8 mouse cellular contexts compared by ENCODE assay signal in the genomic region with DNA sequence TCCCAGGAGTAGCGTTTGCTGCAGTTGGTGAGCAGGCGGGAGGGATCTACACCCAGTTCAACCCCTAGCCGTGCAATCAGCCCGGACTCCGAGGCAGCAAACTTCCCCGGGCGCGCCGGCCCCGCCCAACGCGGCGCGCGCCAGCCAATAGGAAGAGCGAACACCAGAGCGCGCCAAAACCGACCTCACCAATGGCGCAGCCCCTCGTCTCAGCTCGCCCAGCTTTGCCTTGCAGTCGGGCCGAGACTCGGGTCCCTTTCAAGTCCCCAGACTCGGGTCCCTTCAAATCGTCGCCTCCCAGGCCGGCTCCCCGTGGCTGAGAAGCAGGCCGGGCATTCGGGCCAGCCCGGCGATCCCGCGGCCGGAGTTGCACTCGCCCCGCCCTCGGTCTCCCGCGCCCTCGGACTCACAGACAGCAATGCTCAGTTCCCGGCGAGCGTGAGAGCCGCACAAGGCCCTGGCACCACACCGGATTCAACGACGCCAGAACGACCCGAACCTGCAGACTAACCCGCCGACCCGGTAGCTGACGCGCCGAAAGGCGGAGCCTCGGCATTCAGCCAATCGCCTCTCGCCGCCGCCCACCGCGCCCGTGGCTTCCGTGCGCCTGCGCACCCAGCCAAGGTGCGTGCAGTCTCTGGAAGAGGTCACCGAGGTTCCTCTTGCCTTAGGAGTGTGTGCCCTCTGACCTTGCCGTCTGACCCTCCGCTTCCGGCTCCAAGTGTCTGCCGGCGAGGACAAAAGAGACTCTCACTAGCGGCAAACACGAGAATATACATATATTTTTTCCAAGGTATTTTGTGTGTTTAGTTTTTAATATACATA. TPM values are rescaled to one million over a fixed set of nuclear protein-coding genes. Genes with fewer than 3 reads are reported as not detected.
DNase-seq lines count a peak whose midpoint lies in the region; ATAC-seq lines count a peak whose summit lies in the region.

A gene (minus strand): TSS at position 521 of the 825 bp plus-strand sequence.

- peak within 1 kb of the TSS; percentile 75 for H3K4me2 ChIP-seq in heart, embryonic 14.5 days (ENCODE audit: low read length)
- peak within 1 kb of the TSS; percentile 82 for H3K4me2 ChIP-seq in liver, embryonic 13.5 days
- peak within 1 kb of the TSS; percentile 69 for H3K4me2 ChIP-seq in stomach, embryonic 16.5 days (ENCODE audit: low read depth, low read length)

- peak within 1 kb of the TSS; percentile 90 for H3K9ac ChIP-seq in heart, embryonic 14.5 days (ENCODE audit: low read length)
- peak within 1 kb of the TSS; percentile 99 for H3K9ac ChIP-seq in liver, embryonic 13.5 days
- peak within 1 kb of the TSS; percentile 89 for H3K9ac ChIP-seq in stomach, embryonic 16.5 days (ENCODE audit: low read length)

- H3K4me3 ChIP-seq in brown adipose tissue, adult 24 weeks (ENCODE audit: insufficient read depth, low read depth, low read length): peak within 1 kb of the TSS; percentile 90
- H3K4me3 ChIP-seq in heart, embryonic 14.5 days (ENCODE audit: control insufficient read depth in 1 of 2, insufficient read depth in 1 of 2, low read depth in 1 of 2, low read length in 2 of 2): peak within 1 kb of the TSS; percentile 80 to 96
- peak within 1 kb of the TSS; percentile 96 for H3K4me3 ChIP-seq in liver, embryonic 13.5 days (replicated peaks)
- H3K4me3 ChIP-seq in stomach, embryonic 16.5 days (replicated peaks; ENCODE audit: low read length): peak within 1 kb of the TSS; percentile 79

- peaks cover 31% of the 10 kb centered on the region for H3K36me3 ChIP-seq in heart, embryonic 14.5 days (ENCODE audit: control insufficient read depth, insufficient read depth, low read length)
- peaks cover 32% of the 10 kb centered on the region for H3K36me3 ChIP-seq in liver, embryonic 13.5 days
- 0 out of 2 replicates have a peak, but pooled peaks cover 4% of the 10 kb centered on the region for H3K36me3 ChIP-seq in stomach, embryonic 16.5 days (ENCODE audit: control insufficient read depth, insufficient read depth, low read length)

- WGBS in heart, embryonic 14.5 days: under 1% methylated on average over 78 of the region's 79 CpGs
- 0% methylated on average over 75 of the region's 79 CpGs for WGBS in liver, embryonic 13.5 days (ENCODE audit: insufficient replicate concordance)
- WGBS in stomach, embryonic 16.5 days: under 1% methylated on average over 79 of the region's 79 CpGs

- DNase-seq in CD4-positive, CD25-positive, alpha-beta regulatory T cell, adult 2 months (ENCODE audit: low read depth, low spot score): peak; percentile 96
- DNase-seq in fibroblast of lung, adult 2 months (ENCODE audit: low read depth): peak; percentile 63
- peak; percentile 93 for DNase-seq in kidney, postnatal 14 days
- peak; percentile 95 for DNase-seq in liver, embryonic 13.5 days
- peak; percentile 90 for DNase-seq in neural tube, embryonic 10.5 days (ENCODE audit: extremely low spot score, low spot score)

- no peaks in the 10 kb centered on the region for H3K27me3 ChIP-seq in heart, embryonic 14.5 days (ENCODE audit: control insufficient read depth, insufficient read depth, low read length)
- no peaks in the 10 kb centered on the region for H3K27me3 ChIP-seq in liver, embryonic 13.5 days
- no peaks in the 10 kb centered on the region for H3K27me3 ChIP-seq in stomach, embryonic 16.5 days (ENCODE audit: control insufficient read depth, insufficient read depth, low read length)

- H3K27ac ChIP-seq in brown adipose tissue, adult 24 weeks (replicated peaks; ENCODE audit: low read depth, low read length): 0 out of 2 replicates have a peak within 1 kb of the TSS, but pooled peaks have one; percentile 24
- peak within 1 kb of the TSS; percentile 91 to 97 for H3K27ac ChIP-seq in heart, embryonic 14.5 days (replicated peaks in 1 of 2; ENCODE audit: control insufficient read depth in 1 of 2, insufficient read depth in 1 of 2, low read depth in 2 of 2, low read length in 2 of 2)
- peak within 1 kb of the TSS; percentile 98 for H3K27ac ChIP-seq in liver, embryonic 13.5 days
- peak within 1 kb of the TSS; percentile 93 for H3K27ac ChIP-seq in stomach, embryonic 16.5 days (ENCODE audit: low read length)

- H3K4me1 ChIP-seq in brown adipose tissue, adult 24 weeks (ENCODE audit: control insufficient read depth, insufficient read depth, insufficient read length, low read length): no peaks in the 10 kb centered on the region
- H3K4me1 ChIP-seq in heart, embryonic 14.5 days (ENCODE audit: control insufficient read depth in 2 of 2, insufficient read depth in 2 of 2, low read length in 2 of 2): peaks cover 2 to 10% of the 10 kb centered on the region in 2 experiments; a peak in 1 of 4 replicates
- peaks cover 46% of the 10 kb centered on the region for H3K4me1 ChIP-seq in liver, embryonic 13.5 days (replicated peaks)
- peaks cover 3% of the 10 kb centered on the region; the same call in 1 of the 2 replicates for H3K4me1 ChIP-seq in stomach, embryonic 16.5 days (ENCODE audit: control insufficient read depth, insufficient read depth, low read length)

- peak; percentile 98 for ATAC-seq in heart, embryonic 14.5 days (ENCODE audit: insufficient number of reproducible peaks, insufficient read depth, low FRiP score, low read depth)
- ATAC-seq in liver, embryonic 13.5 days (ENCODE audit: low read depth): peak; percentile 96
- peak; percentile 97 for ATAC-seq in stomach, embryonic 16.5 days (ENCODE audit: insufficient read depth, low FRiP score)

- no peaks in the 10 kb centered on the region for H3K9me3 ChIP-seq in heart, embryonic 14.5 days (ENCODE audit: control insufficient read depth, low read length)
- no peaks in the 10 kb centered on the region for H3K9me3 ChIP-seq in liver, embryonic 13.5 days (replicated peaks)
- H3K9me3 ChIP-seq in stomach, embryonic 16.5 days (replicated peaks; ENCODE audit: control insufficient read depth, low read length): no peaks in the 10 kb centered on the region

RNA-seq across cellular contexts. Expression of the gene that starts here (rescaled TPM):
- 52.2 and 53.3 TPM in 2 replicates for polyA plus RNA-seq in brown adipose tissue, adult 24 weeks (2012; ENCODE audit: insufficient read depth, insufficient read length, missing spikeins)
- polyA plus RNA-seq in heart, embryonic 14.5 days (2014; fragmentation: Nextera tagmentation; extraction: Ambion mirVana): 108 and 112 TPM in 2 replicates
- polyA plus RNA-seq in liver, embryonic 13.5 days (2015; fragmentation: Nextera tagmentation; extraction: Ambion mirVana): 154 and 171 TPM in 2 replicates
- 76.2 and 84.9 TPM in 2 replicates for polyA plus RNA-seq in stomach, embryonic 16.5 days (2015; fragmentation: Nextera tagmentation; extraction: Ambion mirVana)

Comparison
In these comparisons a context has a peak if more than half of its experiments do, and no peak if none do; other contexts are left out.
1. Peak in every context shown above with its lines: DNase-seq, ATAC-seq, H3K4me3 ChIP-seq and H3K27ac ChIP-seq.
2. H3K27ac ChIP-seq: peak in every context shown above with its lines; median percentile 98 in liver, embryonic 13.5 days; 94 in heart, embryonic 14.5 days; 93 in stomach, embryonic 16.5 days; 24 in brown adipose tissue, adult 24 weeks.